Mouse (Mus musculus) embryonic facial prominence, embryonic 15.5 days (tissue): ENCODE data around the gene Tas2r108. TPM values are rescaled to one million over a fixed set of nuclear protein-coding genes. Genes with fewer than 3 reads are reported as not detected.

Experiments
- polyA plus RNA-seq: library from polyadenylated mRNA; unstranded; fragments of >200 nt; fragmentation: Nextera tagmentation; extraction: Ambion mirVana; gene quantifications from 2 replicates; pipeline ENCODE4 v1.2.1, GENCODE M21; 2015

The Tas2r108 gene
- polyA plus RNA-seq, 1 experiment from 2014 or later, result not detected

Other genes with a start within 250 kb of the Tas2r108 start
- gene Agk, start 168.4 kb upstream of the Tas2r108 start, polyA plus RNA-seq, result 40.6 and 44.0 TPM in 2 replicates
- 8.0 and 10.7 TPM in 2 replicates for gene E330009J07Rik, start 57.4 kb upstream of the Tas2r108 start, polyA plus RNA-seq
- not detected in 2 replicates for gene Wee2, start 54.4 kb upstream of the Tas2r108 start, polyA plus RNA-seq
- 140 and 141 TPM in 2 replicates for gene Ssbp1, start 22.2 kb upstream of the Tas2r108 start, polyA plus RNA-seq
- not detected in 2 replicates for gene Tas2r137, start 2.3 kb upstream of the Tas2r108 start, polyA plus RNA-seq
- gene Prss37, start 26.0 kb downstream of the Tas2r108 start, polyA plus RNA-seq, result not detected in 2 replicates
- gene Olfr461, start 61.5 kb downstream of the Tas2r108 start, polyA plus RNA-seq, result not detected in 2 replicates
- not detected in 2 replicates for gene Olfr460, start 76.0 kb downstream of the Tas2r108 start, polyA plus RNA-seq
- gene Clec5a, start 92.3 kb downstream of the Tas2r108 start, polyA plus RNA-seq, result 1.6 and 1.8 TPM in 2 replicates
- gene Tas2r138, start 119.8 kb downstream of the Tas2r108 start, polyA plus RNA-seq, result not detected in 2 replicates
- gene Mgam, start 135.3 kb downstream of the Tas2r108 start, polyA plus RNA-seq, result 0.05 and 0.16 TPM in 2 replicates